16 mouse cellular contexts compared by ENCODE assay signal in the genomic region with DNA sequence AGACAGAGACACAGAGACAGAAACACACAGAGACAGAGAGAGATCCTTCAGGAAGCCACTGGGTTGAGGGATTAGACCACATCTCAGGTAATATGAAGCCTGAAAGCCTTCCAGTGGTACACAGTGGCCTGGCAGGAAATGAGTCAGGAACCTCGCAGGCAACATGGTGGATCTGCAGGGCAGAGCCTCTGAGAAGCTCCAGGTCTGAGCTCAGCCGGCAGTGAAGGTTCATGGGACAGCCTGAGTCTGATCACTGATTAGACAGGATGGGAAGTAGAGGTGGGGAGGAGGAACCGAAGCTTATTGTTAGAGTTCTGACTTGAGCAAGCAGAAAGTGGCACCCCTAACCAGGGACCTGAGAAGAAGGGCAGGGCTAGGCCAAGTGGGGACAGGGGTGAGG.
"Had no signal": no experiment of that assay in that cellular context is flagged by ENCODE, and none has a peak within 500 bp of the region (broad histone marks: within the 10 kb centered on the region; RNA-seq: fewer than 3 reads in every experiment).

No protein-coding gene starts in this region.

- H3K9ac ChIP-seq: limb, embryonic 12.5 days; liver, embryonic 13.5 days; liver, postnatal 0 days; lung, embryonic 15.5 days; neural tube, embryonic 13.5 days had no signal

- H3K4me1 ChIP-seq: lung, embryonic 15.5 days had no signal

- H3K27me3 ChIP-seq: limb, embryonic 12.5 days; lung, embryonic 15.5 days; neural tube, embryonic 13.5 days had no signal

- H3K4me3 ChIP-seq: left cerebral cortex, adult 2 months; limb, embryonic 12.5 days; liver, embryonic 13.5 days; lung, embryonic 15.5 days; midbrain, embryonic 10.5 days; neural tube, embryonic 13.5 days had no signal

- H3K9me3 ChIP-seq: limb, embryonic 12.5 days; liver, embryonic 13.5 days; lung, embryonic 15.5 days; midbrain, embryonic 10.5 days; neural tube, embryonic 13.5 days had no signal

- DNase-seq: kidney, adult 8-10 months; kidney, postnatal 25 days; liver; liver, embryonic 13.5 days; liver, postnatal 0 days; lung, postnatal 14 days; right cerebral cortex, adult 18-20 months; thymus, adult 2 months; thymus, postnatal 25 days had no signal

- H3K27ac ChIP-seq: left cerebral cortex, adult 2 months; limb, embryonic 12.5 days; liver, embryonic 13.5 days; lung, embryonic 15.5 days; macrophage; midbrain, embryonic 10.5 days; neural tube, embryonic 13.5 days had no signal

- ATAC-seq: liver, postnatal 0 days; midbrain, embryonic 16.5 days had no signal

- H3K36me3 ChIP-seq: limb, embryonic 12.5 days; liver, embryonic 13.5 days; lung, embryonic 15.5 days; midbrain, embryonic 10.5 days; neural tube, embryonic 13.5 days had no signal
